Mouse (Mus musculus): Measurements from ENCODE around the gene Pilrb1.
A peak's percentile ranks its signal among the peaks of the same experiment; 100 is the strongest.
"Not testable (repeated sequence)": the region's sequence is repeated elsewhere in the genome, so short reads cannot be mapped to it uniquely, and the experiment has no call there.

The Pilrb1 gene

GRCm38 (mm10) chr5:137857960-137858710 is at the start of gene Pilrb1:
Pilrb1 (minus strand) TSS chr5:137858106.
- DNase-seq: peak in 1 of 2 experiments; percentile 19

- DNase-seq: no peak
These were observed 39.9 kb upstream of the Pilrb1 start for GRCm38 (mm10) chr5:137897812-137898211.

- no peak for DNase-seq
These were observed 35.0 kb upstream of the Pilrb1 start for GRCm38 (mm10) chr5:137892954-137893353.

GRCm38 (mm10) chr5:137887666-137888065 is 29.8 kb upstream of the Pilrb1 start:
- DNase-seq: no peak

GRCm38 (mm10) chr5:137885894-137886293 is 28.0 kb upstream of the Pilrb1 start:
- peak; percentile 64 to 87 for DNase-seq

GRCm38 (mm10) chr5:137883345-137883744 is 25.4 kb upstream of the Pilrb1 start:
- no peak for DNase-seq

GRCm38 (mm10) chr5:137882922-137883321 is 25.0 kb upstream of the Pilrb1 start:
- no peak for DNase-seq

GRCm38 (mm10) chr5:137877860-137878259 is 20.0 kb upstream of the Pilrb1 start:
- DNase-seq: peak; percentile 14 to 71

- DNase-seq: no peak
These were observed 17.1 kb upstream of the Pilrb1 start for GRCm38 (mm10) chr5:137875054-137875453.

GRCm38 (mm10) chr5:137872381-137872702 is 14.4 kb upstream of the Pilrb1 start:
- not testable (repeated sequence) for DNase-seq

- not testable (repeated sequence) for DNase-seq
These were observed 13.9 kb upstream of the Pilrb1 start, which contains the start of gene Pilrb2 for GRCm38 (mm10) chr5:137871644-137872380. Pilrb2 (minus strand) TSS chr5:137871815.

- DNase-seq: not testable (repeated sequence)
These were observed 10.7 kb upstream of the Pilrb1 start for GRCm38 (mm10) chr5:137868600-137868999.

GRCm38 (mm10) chr5:137864008-137864407 is 6.1 kb upstream of the Pilrb1 start:
- DNase-seq: not testable (repeated sequence)

- not testable (repeated sequence) for DNase-seq
These were observed 1.0 kb downstream of the Pilrb1 start for GRCm38 (mm10) chr5:137856870-137857269.

GRCm38 (mm10) chr5:137854907-137855306 is 3.0 kb downstream of the Pilrb1 start:
- DNase-seq: not testable (repeated sequence)

GRCm38 (mm10) chr5:137850313-137850712 is 7.6 kb downstream of the Pilrb1 start:
- DNase-seq: not testable (repeated sequence)

GRCm38 (mm10) chr5:137837110-137837509 is 20.8 kb downstream of the Pilrb1 start:
- not testable (repeated sequence) for DNase-seq

GRCm38 (mm10) chr5:137836611-137837010 is 21.3 kb downstream of the Pilrb1 start:
- DNase-seq: no peak

- DNase-seq: not testable (repeated sequence)
These were observed 21.9 kb downstream of the Pilrb1 start, which contains the start of gene Pilra for GRCm38 (mm10) chr5:137835966-137836520. Pilra (minus strand) TSS chr5:137836281.

- DNase-seq: peak in 1 of 2 experiments; percentile 6
These were observed 24.4 kb downstream of the Pilrb1 start for GRCm38 (mm10) chr5:137833500-137833899.

GRCm38 (mm10) chr5:137831506-137831905 is 26.4 kb downstream of the Pilrb1 start:
- no peak for DNase-seq

- DNase-seq: no peak
These were observed 26.8 kb downstream of the Pilrb1 start for GRCm38 (mm10) chr5:137831106-137831505.

GRCm38 (mm10) chr5:137830238-137830637 is 27.7 kb downstream of the Pilrb1 start:
- peak in 1 of 2 experiments; percentile 5 for DNase-seq

Measured in kidney, postnatal 36 days (tissue).